Mouse (Mus musculus) liver, adult (tissue): Measurements from ENCODE around the gene Tut7.
A peak's percentile ranks its signal among the peaks of the same experiment; 100 is the strongest.

ENCODE experiments used
- GATA4 ChIP-seq: IDR thresholded peaks from 2 replicates; pipeline ENCODE4 v1.6.1; 2014; ENCODE audit warnings: mild to moderate bottlenecking, low read length; ENCODE audit not compliant: insufficient replicate concordance

The Tut7 gene

GRCm38 (mm10) chr13:59822507-59823462 is at the start of gene Tut7:
TSS of gene Tut7 (minus strand) at chr13:59823147.
- peak; percentile 68; the same call in 1 of the 2 replicates for TF ChIP-seq GATA4

GRCm38 (mm10) chr13:59872446-59872845 is 49.5 kb upstream of the Tut7 start:
- TF ChIP-seq GATA4: no peak

- no peak for TF ChIP-seq GATA4
These were observed 47.1 kb upstream of the Tut7 start for GRCm38 (mm10) chr13:59870004-59870403.

- TF ChIP-seq GATA4: no peak
These were observed 45.2 kb upstream of the Tut7 start for GRCm38 (mm10) chr13:59868011-59868649.

- no peak for TF ChIP-seq GATA4
These were observed 44.2 kb upstream of the Tut7 start for GRCm38 (mm10) chr13:59867103-59867502.

- TF ChIP-seq GATA4: no peak
These were observed 36.6 kb upstream of the Tut7 start for GRCm38 (mm10) chr13:59859515-59859914.

GRCm38 (mm10) chr13:59856286-59857070 is 33.5 kb upstream of the Tut7 start:
- TF ChIP-seq GATA4: no peak

GRCm38 (mm10) chr13:59853471-59853870 is 30.5 kb upstream of the Tut7 start:
- TF ChIP-seq GATA4: no peak

GRCm38 (mm10) chr13:59850373-59850772 is 27.4 kb upstream of the Tut7 start:
- TF ChIP-seq GATA4: no peak

GRCm38 (mm10) chr13:59844661-59845060 is 21.7 kb upstream of the Tut7 start:
- TF ChIP-seq GATA4: no peak

GRCm38 (mm10) chr13:59843976-59844375 is 21.0 kb upstream of the Tut7 start:
- TF ChIP-seq GATA4: no peak

GRCm38 (mm10) chr13:59842226-59843210 is 19.6 kb upstream of the Tut7 start:
- no peak for TF ChIP-seq GATA4

GRCm38 (mm10) chr13:59840429-59841169 is 17.7 kb upstream of the Tut7 start:
- TF ChIP-seq GATA4: no peak
